Mouse (Mus musculus): ENCODE data around the gene Mtch1.

DNA sequence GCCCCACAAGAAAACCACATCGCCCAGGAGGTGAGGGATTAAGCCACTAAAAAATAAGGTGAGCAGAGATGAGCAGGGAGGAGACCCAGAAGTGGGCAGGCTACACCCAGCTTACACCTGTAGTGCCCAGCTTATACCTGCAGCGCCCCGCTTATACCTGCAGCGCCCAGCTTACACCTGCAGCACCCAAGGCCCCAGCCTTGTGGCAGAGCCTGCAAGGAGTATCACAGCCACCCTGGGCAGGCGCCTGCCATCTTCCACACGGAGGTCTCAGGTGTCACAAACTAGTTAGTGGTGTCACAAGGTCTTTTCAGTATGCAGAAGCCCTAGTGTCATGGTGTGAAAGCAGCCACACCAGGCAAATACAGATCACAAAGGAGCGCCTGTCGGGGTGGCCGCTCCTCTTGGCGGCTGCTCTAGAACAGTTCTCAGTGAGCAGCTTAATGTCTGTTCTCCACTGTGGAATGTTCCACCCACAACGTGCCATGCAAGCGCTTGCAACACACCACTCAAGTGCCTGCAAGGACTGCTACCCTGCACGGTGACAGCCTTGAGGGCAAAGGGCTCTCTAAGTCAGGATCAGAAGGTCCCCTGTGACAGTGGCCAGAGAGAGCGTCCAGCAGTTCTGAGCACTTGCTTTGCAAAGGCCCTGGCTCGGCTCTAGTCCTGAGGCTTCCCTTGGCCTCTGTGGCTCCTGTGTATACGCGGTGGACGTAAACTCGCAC is 11.3 kb downstream of the Mtch1 start:
- no peak for TF ChIP-seq GATA1 (IDR thresholded peaks at IDR 0.05; ENCODE audit: low read length)
- TF ChIP-seq TAL1 (IDR thresholded peaks at IDR 0.05; ENCODE audit: low read length), result no peak

All from erythroblast, embryonic 14.5 days (primary cell).